Comparison of ENCODE assay signal across 8 mouse cellular contexts in the genomic region with DNA sequence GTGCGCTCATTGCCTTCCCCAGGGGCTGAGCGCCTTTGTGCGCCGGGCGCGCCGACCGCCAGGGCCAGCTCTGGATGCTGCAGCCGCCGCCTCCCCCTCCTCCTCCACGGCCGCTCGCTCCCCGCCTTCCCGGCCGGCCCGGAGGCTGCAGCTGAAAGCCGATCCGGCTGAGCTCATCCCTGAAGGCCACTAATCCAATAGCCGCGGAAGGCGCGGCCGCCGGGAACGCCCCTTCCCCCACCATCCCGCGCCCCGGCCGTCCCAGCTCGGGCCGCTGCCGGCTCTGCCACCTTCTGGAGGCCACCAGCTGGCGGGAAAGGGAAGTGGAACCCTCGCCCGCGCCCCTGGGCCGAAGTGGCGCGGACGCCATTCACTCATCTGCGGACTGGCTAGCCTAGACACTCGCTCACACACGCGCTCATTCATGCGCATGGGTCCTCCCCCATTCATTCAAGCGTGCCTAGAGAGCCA. TPM values are rescaled to one million over a fixed set of nuclear protein-coding genes. Genes with fewer than 3 reads are reported as not detected.
DNase-seq lines count a peak whose midpoint lies in the region; ATAC-seq and TF ChIP-seq lines count a peak whose summit lies in the region.

A gene (minus strand): TSS at position 167 of the 471 bp plus-strand sequence.

- H3K36me3 ChIP-seq in ES-E14 (ENCODE audit: control insufficient read depth, insufficient read depth, low read length, poor library complexity, severe bottlenecking): no peaks in the 10 kb centered on the region
- H3K36me3 ChIP-seq in lung, postnatal 0 days (ENCODE audit: insufficient read depth, low read length): no peaks in the 10 kb centered on the region

- ATAC-seq in frontal cortex, adult (ENCODE audit: low TSS enrichment): peak; percentile 74
- ATAC-seq in hematopoietic stem cell, adult 5-6 weeks (replicated peaks in 1 of 2; ENCODE audit: insufficient read depth in 1 of 2, low FRiP score in 2 of 2, low TSS enrichment in 1 of 2, low read depth in 1 of 2, poor library complexity in 2 of 2, severe bottlenecking in 2 of 2): peak; percentile 69 to 73
- peak; percentile 95 for ATAC-seq in lung, postnatal 0 days

- H3K9ac ChIP-seq in ES-E14 (ENCODE audit: insufficient read depth, low read depth, low read length, poor library complexity, severe bottlenecking): peak within 1 kb of the TSS; percentile 64
- H3K9ac ChIP-seq in lung, postnatal 0 days (replicated peaks; ENCODE audit: low read depth): no peak within 1 kb of the TSS

- in situ Hi-C loops in ES-E14 (cut with MboI; ENCODE audit: low sequenced_read_pairs in 2 of 2, unreplicated experiment in 2 of 2): no loop called here

- TF ChIP-seq CTCF in cerebellum, adult 2 months (IDR thresholded peaks at IDR 0.05; ENCODE audit: borderline replicate concordance, insufficient read depth, low read depth, low read length): no peak
- peak; percentile 65 for TF ChIP-seq CTCF in lung, postnatal 0 days (IDR thresholded peaks at IDR 0.05)

- no peak for TF ChIP-seq EP300 in lung, postnatal 0 days (IDR thresholded peaks at IDR 0.05)

- no peaks in the 10 kb centered on the region for H3K9me3 ChIP-seq in ES-E14 (ENCODE audit: control insufficient read depth, insufficient read depth, low read depth, low read length)
- H3K9me3 ChIP-seq in lung, postnatal 0 days (ENCODE audit: low read length): no peaks in the 10 kb centered on the region

- H3K4me1 ChIP-seq in ES-E14 (ENCODE audit: control insufficient read depth in 2 of 2, insufficient read depth in 2 of 2, low read length in 2 of 2, poor library complexity in 1 of 2): peaks cover 6 to 9% of the 10 kb centered on the region in 2 experiments; a peak in 3 of 4 replicates
- H3K4me1 ChIP-seq in cerebellum, adult 2 months (ENCODE audit: control insufficient read depth, insufficient read depth, low read length): peaks cover 3% of the 10 kb centered on the region; the same call in 1 of the 2 replicates
- H3K4me1 ChIP-seq in lung, postnatal 0 days (ENCODE audit: insufficient read depth, low read depth, low read length): 0 out of 2 replicates have a peak, but pooled peaks cover 7% of the 10 kb centered on the region

- under 1% methylated on average over 47 of the region's 47 CpGs for WGBS in cerebellum, adult 2 months
- 1% methylated on average over 27 of the region's 47 CpGs for WGBS in lung, postnatal 0 days

- no peak for TF ChIP-seq POLR2A in cerebellum, adult 2 months (IDR thresholded peaks at IDR 0.05; ENCODE audit: borderline replicate concordance, insufficient read depth, low read length)

- H3K27ac ChIP-seq in ES-E14 (ENCODE audit: insufficient read depth, low read depth, low read length, poor library complexity, severe bottlenecking): no peak within 1 kb of the TSS
- no peak within 1 kb of the TSS for H3K27ac ChIP-seq in cerebellum, adult 2 months (ENCODE audit: insufficient read depth, low read length)
- H3K27ac ChIP-seq in lung, postnatal 0 days (ENCODE audit: low read length): no peak within 1 kb of the TSS

- DNase-seq in ES-E14 (ENCODE audit: low read depth, low spot score): peak; percentile 59
- peak; percentile 60 to 61 for DNase-seq in cerebellum, adult 2 months
- peak; percentile 54 for DNase-seq in layer of hippocampus, adult 9-11 months
- DNase-seq in lung, postnatal 0 days (ENCODE audit: low spot score): peak; percentile 88
- DNase-seq in ovary, postnatal 14 days (ENCODE audit: low spot score): peak; percentile 76
- peak; percentile 25 to 38 for DNase-seq in thymus, postnatal 36 days

- H3K4me3 ChIP-seq in ES-E14 (ENCODE audit: insufficient read depth in 1 of 2, low read depth in 1 of 2, low read length in 2 of 2, poor library complexity in 1 of 2, severe bottlenecking in 1 of 2): peak within 1 kb of the TSS; percentile 74 to 90
- H3K4me3 ChIP-seq in cerebellum, adult 2 months (replicated peaks; ENCODE audit: insufficient read depth, low read depth, low read length): peak within 1 kb of the TSS; percentile 48
- H3K4me3 ChIP-seq in lung, postnatal 0 days (ENCODE audit: low read depth, low read length): peak within 1 kb of the TSS; percentile 54

- H3K27me3 ChIP-seq in cerebellum, adult 2 months (ENCODE audit: control insufficient read depth, insufficient read depth, low read length): peaks cover 2% of the 10 kb centered on the region; the same call in 1 of the 2 replicates
- H3K27me3 ChIP-seq in lung, postnatal 0 days (replicated peaks; ENCODE audit: insufficient read depth, low read length): peaks cover 14% of the 10 kb centered on the region; the same call in 1 of the 2 replicates

- H3K4me2 ChIP-seq in lung, postnatal 0 days (replicated peaks; ENCODE audit: low read depth, low read length): peak within 1 kb of the TSS; percentile 98

TF ChIP-seq in ES-E14, 5 proteins besides CTCF, POLR2A, EP300 and RAD21:
- TF ChIP-seq CHD2 (IDR thresholded peaks at IDR 0.05; ENCODE audit: low read depth, low read length) (no peak), ZC3H11A (IDR thresholded peaks at IDR 0.05; ENCODE audit: borderline replicate concordance, low read depth, low read length) (no peak), HCFC1 (IDR thresholded peaks at IDR 0.05; ENCODE audit: borderline replicate concordance, insufficient read depth, low read length) (no peak), MAFK (IDR thresholded peaks at IDR 0.05; ENCODE audit: insufficient read depth, low read depth, low read length) (no peak)

RNA-seq across cellular contexts. Expression of the gene that starts here (rescaled TPM):
- 1.6 and 1.7 TPM in 2 replicates for total RNA-seq in ES-E14 (2012; rRNA removed)
- polyA plus RNA-seq in cerebellum, adult 2 months (2012; rRNA removed): 11.4 and 13.9 TPM in 2 replicates
- total RNA-seq in hematopoietic stem cell, adult 5-6 weeks (2017): 2.0 and 3.7 TPM in 2 replicates
- 2.2 and 2.5 TPM in 2 replicates for polyA plus RNA-seq in lung, postnatal 0 days (2015; fragmentation: Nextera tagmentation; extraction: Ambion mirVana)

Comparison
In these comparisons a context has a peak if more than half of its experiments do, and no peak if none do; other contexts are left out.
1. DNase-seq: peak in every context shown above with its lines; median percentile 88 in lung, postnatal 0 days; 76 in ovary, postnatal 14 days; 60 in cerebellum, adult 2 months; 59 in ES-E14; 54 in layer of hippocampus, adult 9-11 months; 32 in thymus, postnatal 36 days.